Mouse (Mus musculus) midbrain, postnatal 0 days (tissue): ENCODE data around the gene Cacna2d4. TPM values are rescaled to one million over a fixed set of nuclear protein-coding genes. Genes with fewer than 3 reads are reported as not detected.

Experiments used
- ATAC-seq: fragments of 200-750 bp; cut with Nextera tagmentation; 2 replicates; pipeline ENCODE4 v1.8.0; 2017; ENCODE audit warnings: moderate number of reproducible peaks, mild to moderate bottlenecking, moderate TSS enrichment, moderate library complexity; ENCODE audit not compliant: low FRiP score
- DNase-seq: peaks from one replicate; pipeline ENCODE4 v3.0.0-alpha.2; 2015; ENCODE audit warnings: low spot score
- H3K27ac ChIP-seq: fragments of 300-500 bp; sonication (generic); 2 replicates; pipeline ENCODE4 v1.5.1; 2014; ENCODE audit warnings: low read depth, mild to moderate bottlenecking, low read length, mixed read lengths
- H3K27me3 ChIP-seq: fragments of 300-500 bp; sonication (generic); 2 replicates; pipeline ENCODE4 v1.6.1; 2014; ENCODE audit warnings: low read length, control low read depth, mixed read lengths; ENCODE audit not compliant: insufficient read depth
- H3K36me3 ChIP-seq: fragments of 300-500 bp; sonication (generic); 2 replicates; pipeline ENCODE4 v1.6.1; 2014; ENCODE audit warnings: low read length, control low read depth, mixed read lengths; ENCODE audit not compliant: insufficient read depth
- H3K4me1 ChIP-seq: fragments of 300-500 bp; sonication (generic); 2 replicates; pipeline ENCODE4 v1.6.1; 2014; ENCODE audit warnings: mild to moderate bottlenecking, control low read depth, antibody characterized with exemption, low read length, mixed read lengths; ENCODE audit not compliant: insufficient read depth
- H3K4me2 ChIP-seq: fragments of 300-500 bp; sonication (generic); 2 replicates; pipeline ENCODE4 v1.6.1; 2014; ENCODE audit warnings: low read depth, mild to moderate bottlenecking, low read length, mixed read lengths; ENCODE audit not compliant: poor library complexity, severe bottlenecking
- H3K4me3 ChIP-seq: fragments of 300-500 bp; sonication (generic); 2 replicates; pipeline ENCODE4 v1.5.1; 2014; ENCODE audit warnings: low read depth, mild to moderate bottlenecking, low read length, moderate library complexity
- H3K9ac ChIP-seq: fragments of 300-500 bp; sonication (generic); replicated peaks from 2 replicates; pipeline ENCODE4 v1.6.1; 2014; ENCODE audit warnings: mild to moderate bottlenecking, low read length, moderate library complexity, mixed read lengths; ENCODE audit not compliant: poor library complexity, severe bottlenecking
- H3K9me3 ChIP-seq: fragments of 300-500 bp; sonication (generic); 2 replicates; pipeline ENCODE4 v1.6.1; 2016; ENCODE audit warnings: low read length, control low read depth
- CTCF ChIP-seq: IDR thresholded peaks from 2 replicates; pipeline ENCODE4 v1.5.1; 2016; ENCODE audit warnings: antibody characterized with exemption, mild to moderate bottlenecking
- WGBS: fragments of 180-500 bp; shearing (Covaris S2); extraction: QIAGEN DNeasy Blood & Tissue Kit; methylation state at CpG from one replicate; pipeline ENCODE4 v1.1.7; 2014; 5-methylcytosine and 5-hydroxymethylcytosine counted together
- polyA plus RNA-seq: library from polyadenylated mRNA; unstranded; fragments of >200 nt; fragmentation: Nextera tagmentation; extraction: Ambion mirVana; gene quantifications from 2 replicates; pipeline ENCODE4 v1.2.1, GENCODE M21; 2015
- total RNA-seq: library from RNA; depleted of rRNA; stranded (reverse); fragments of >200 nt; gene quantifications from 2 replicates; pipeline ENCODE4 v1.2.3, GENCODE M21; 2014

Gene Cacna2d4
- total and polyA plus RNA-seq, 2 experiments from 2014 or later, result 0.74 to 0.77 TPM

DNA sequence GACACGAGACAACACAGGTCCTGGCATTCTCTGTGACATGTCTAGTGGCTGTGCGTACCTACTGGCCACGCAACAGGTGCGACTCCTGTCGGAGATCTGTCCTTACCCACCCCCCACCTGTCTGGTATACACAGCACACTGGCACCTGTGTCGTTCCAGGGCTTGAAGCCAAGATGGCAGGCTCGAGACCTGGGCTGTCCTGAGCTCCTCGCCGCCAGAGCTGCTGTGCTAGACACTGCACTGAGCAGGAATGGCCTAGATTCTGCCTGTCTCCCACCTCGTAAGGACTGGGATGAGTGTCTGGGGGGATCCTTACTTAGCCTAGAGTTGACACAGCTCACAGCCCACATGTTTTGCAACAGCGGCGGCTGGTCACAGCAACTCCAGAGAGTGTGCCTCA lies 11.1 kb upstream of the Cacna2d4 start:
- no peaks in the 10 kb centered on the region for H3K27me3 ChIP-seq
- H3K9me3 ChIP-seq, result no peaks in the 10 kb centered on the region
- no peak overlapping the region for H3K9ac ChIP-seq
- TF ChIP-seq CTCF, result no peak
- no peak overlapping the region for H3K27ac ChIP-seq
- no peaks in the 10 kb centered on the region for H3K4me1 ChIP-seq
- H3K4me3 ChIP-seq, result no peak overlapping the region
- H3K4me2 ChIP-seq, result no peak overlapping the region
- ATAC-seq (no peak), DNase-seq (no peak)
- no peaks in the 10 kb centered on the region for H3K36me3 ChIP-seq
- WGBS, result 85% methylated on average over 12 of the region's 12 CpGs

DNA sequence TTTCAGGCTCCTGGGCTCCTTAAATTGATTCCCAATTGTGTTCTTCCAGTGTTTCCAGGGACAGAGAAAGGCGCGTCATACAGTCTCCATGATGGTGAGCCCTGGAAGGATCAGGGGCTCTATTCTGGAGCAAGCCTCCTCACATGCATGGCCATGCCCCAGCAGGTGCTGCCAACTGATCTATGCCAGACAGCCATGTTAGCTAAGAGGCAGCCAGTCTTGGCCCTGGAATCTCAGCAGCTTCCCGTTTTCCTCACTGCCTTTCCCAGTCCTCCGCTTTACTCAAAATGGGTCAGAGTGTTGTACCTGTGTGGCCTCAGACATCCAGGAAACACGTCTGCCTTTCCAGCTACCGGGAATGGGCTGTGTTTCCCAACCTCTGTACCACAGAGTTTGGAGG lies 10.6 kb upstream of the Cacna2d4 start:
- 83% methylated on average over 6 of the region's 6 CpGs for WGBS
- ATAC-seq (no peak), DNase-seq (no peak)
- no peaks in the 10 kb centered on the region for H3K27me3 ChIP-seq
- H3K4me1 ChIP-seq, result no peaks in the 10 kb centered on the region
- TF ChIP-seq CTCF, result no peak
- no peak overlapping the region for H3K4me2 ChIP-seq
- H3K4me3 ChIP-seq, result no peak overlapping the region
- no peak overlapping the region for H3K27ac ChIP-seq
- H3K36me3 ChIP-seq, result no peaks in the 10 kb centered on the region
- no peaks in the 10 kb centered on the region for H3K9me3 ChIP-seq
- no peak overlapping the region for H3K9ac ChIP-seq

DNA sequence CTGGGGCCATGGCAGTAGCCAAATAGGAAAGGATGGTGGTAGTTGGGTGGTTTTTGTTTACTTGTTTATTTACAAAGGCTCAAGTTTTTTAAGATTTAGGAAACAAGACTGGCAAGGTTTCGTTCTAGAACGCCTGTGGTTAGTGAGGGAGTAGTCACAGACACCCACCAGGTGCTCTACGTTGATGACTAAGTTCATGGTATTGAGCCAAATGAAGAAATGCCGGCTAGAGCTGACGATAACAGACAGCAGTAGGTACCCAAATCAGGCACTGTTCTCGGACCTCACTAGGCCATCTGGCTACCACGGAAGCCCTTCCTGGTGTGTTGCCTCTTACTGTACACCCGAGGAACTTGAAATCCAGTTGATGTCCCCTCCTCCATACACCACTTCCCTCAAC lies 9.3 kb upstream of the Cacna2d4 start:
- no peak overlapping the region for H3K4me2 ChIP-seq

DNA sequence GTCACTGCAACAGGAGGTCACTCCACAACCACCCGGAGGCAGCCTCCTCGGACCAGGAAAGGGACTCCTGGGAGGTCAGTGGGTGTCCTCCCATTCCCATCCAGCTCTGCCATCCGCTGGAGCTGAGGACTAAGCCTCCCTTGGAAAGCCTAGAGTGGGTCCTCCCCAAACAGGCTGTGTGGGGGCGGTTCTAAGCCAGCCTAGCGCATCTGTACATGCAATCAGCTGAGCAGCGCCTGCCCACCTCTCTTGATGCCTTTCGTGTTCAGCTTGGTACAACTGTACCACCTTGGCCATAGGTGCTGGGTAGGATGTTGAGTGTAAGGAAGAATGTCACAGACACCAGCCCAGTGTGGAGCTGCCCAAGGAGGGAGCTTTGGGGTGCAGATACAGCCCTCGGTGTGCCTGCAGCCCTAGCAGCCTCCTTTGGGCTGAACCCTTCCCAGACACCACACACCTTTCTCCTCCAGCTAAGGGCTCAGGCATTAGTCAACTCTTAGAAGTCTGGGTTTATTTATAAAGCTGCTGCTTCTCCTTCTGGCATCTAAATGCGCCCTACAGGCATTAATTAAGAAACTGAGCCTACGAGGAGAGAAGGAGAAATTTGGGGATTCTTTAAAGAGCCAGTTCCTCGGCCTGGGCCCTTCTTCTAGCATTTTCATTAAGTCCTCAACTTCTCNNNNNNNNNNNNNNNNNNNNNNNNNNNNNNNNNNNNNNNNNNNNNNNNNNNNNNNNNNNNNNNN lies 7.3 kb upstream of the Cacna2d4 start:
- DNase-seq (no peak), ATAC-seq (no peak)
- H3K27me3 ChIP-seq, result no peaks in the 10 kb centered on the region
- H3K9ac ChIP-seq, result no peak overlapping the region
- no peak overlapping the region for H3K4me3 ChIP-seq
- no peak for TF ChIP-seq CTCF
- no peaks in the 10 kb centered on the region for H3K36me3 ChIP-seq
- 84% methylated on average over 11 of the region's 11 CpGs for WGBS
- no peak overlapping the region for H3K27ac ChIP-seq
- no peaks in the 10 kb centered on the region for H3K4me1 ChIP-seq
- no peaks in the 10 kb centered on the region for H3K9me3 ChIP-seq
- H3K4me2 ChIP-seq, result no peak overlapping the region

More for the DNA sequence above, 9.3 kb upstream of the Cacna2d4 start:
- no peak for TF ChIP-seq CTCF
- Histone ChIP-seq H3K27me3 (no peaks in the 10 kb centered on the region), H3K36me3 (no peaks in the 10 kb centered on the region), H3K27ac (no peak overlapping the region), H3K4me1 (no peaks in the 10 kb centered on the region), H3K9ac (no peak overlapping the region), H3K4me3 (no peak overlapping the region), H3K9me3 (no peaks in the 10 kb centered on the region)
- no peak for ATAC-seq
- WGBS, result 91% methylated on average over 8 of the region's 8 CpGs
- DNase-seq, result no peak

DNA sequence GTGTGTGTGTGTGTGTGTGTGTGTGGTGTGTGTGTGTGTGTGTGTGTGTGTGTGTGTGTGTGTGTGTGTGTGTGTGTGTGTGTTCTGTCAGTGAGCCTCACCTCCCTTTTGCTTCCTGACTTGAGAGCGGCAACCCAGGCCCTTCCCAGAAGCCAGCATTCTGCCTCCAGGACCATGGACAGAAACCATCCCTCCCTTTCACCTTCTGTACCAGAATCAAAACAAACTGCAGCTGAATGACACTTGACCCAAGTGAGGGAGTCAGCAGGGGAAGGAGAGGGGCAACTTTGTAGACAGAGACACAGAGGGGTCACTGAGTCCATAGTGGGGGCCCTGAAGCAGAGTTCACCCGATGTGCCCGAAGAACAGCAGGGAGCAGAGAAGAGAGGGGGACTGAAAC lies 3.3 kb upstream of the Cacna2d4 start:
- TF ChIP-seq CTCF, result no peak
- Histone ChIP-seq H3K4me2 (no peak overlapping the region), H3K9me3 (no peaks in the 10 kb centered on the region), H3K4me1 (no peaks in the 10 kb centered on the region), H3K27ac (no peak overlapping the region), H3K27me3 (no peaks in the 10 kb centered on the region), H3K4me3 (no peak overlapping the region), H3K36me3 (no peaks in the 10 kb centered on the region), H3K9ac (no peak overlapping the region)
- 63% methylated on average over 3 of the region's 3 CpGs for WGBS
- no peak for ATAC-seq
- no peak for DNase-seq

DNA sequence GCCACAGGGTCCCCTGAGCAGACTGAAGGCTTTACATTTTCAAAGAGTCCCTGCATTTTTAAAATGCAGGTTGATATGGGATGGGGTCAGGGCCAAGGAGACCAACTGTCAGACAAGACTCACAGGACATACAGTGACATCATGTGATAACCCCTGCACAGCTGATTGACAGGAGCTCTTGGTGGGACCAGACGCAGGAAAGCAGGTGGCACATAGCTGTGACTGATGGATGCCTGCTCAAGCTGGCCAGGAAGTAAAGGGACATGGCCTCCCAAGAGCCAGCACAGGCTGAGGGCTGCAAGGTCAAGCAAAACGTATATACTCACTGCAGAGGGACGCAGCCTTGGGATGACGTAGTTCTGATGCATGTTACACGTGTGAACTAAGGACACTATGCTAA lies 885 bp upstream of the Cacna2d4 start:
- ATAC-seq (no peak), DNase-seq (no peak)
- Histone ChIP-seq H3K27ac (no peak overlapping the region), H3K4me1 (no peaks in the 10 kb centered on the region), H3K4me2 (no peak overlapping the region), H3K9ac (no peak overlapping the region), H3K9me3 (no peaks in the 10 kb centered on the region), H3K36me3 (no peaks in the 10 kb centered on the region), H3K27me3 (no peaks in the 10 kb centered on the region), H3K4me3 (no peak overlapping the region)
- no peak for TF ChIP-seq CTCF
- 77% methylated on average over 5 of the region's 5 CpGs for WGBS
